Mouse (Mus musculus) spleen, postnatal 14 days (tissue): ENCODE results near the gene Utrn.

Experiments
- DNase-seq, 2 experiments: peaks; one replicate each; pipeline ENCODE4 v3.0.0; 2021 to 2022; ENCODE audit warnings: low spot score in 2 of 2

The Utrn gene

DNA sequence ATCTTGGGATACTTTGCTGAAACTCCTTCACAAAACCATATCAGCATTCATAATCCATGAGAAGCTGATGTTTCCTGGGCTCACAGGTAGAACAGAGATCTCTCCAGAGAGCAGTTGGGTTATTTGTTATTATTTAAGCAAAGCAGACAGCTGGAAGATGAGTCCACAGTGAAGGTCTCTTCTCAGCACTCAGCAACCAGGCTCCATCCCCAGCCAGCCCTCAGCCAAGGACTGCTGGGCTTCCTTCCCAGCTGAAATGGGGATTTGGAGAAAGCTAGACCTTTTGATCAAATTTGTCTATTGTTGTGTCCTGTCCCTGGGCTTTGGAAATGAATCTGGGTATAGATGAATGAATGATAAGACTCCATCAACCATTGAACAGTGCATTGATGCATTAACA lies 276.1 kb downstream of the Utrn start:
- no peak for DNase-seq

- DNase-seq, result no peak
These were observed 277.2 kb downstream of the Utrn start for GRCm38 (mm10) chr10:12591946-12592345.

GRCm38 (mm10) chr10:12588051-12588450 lies 281.1 kb downstream of the Utrn start:
- DNase-seq, result no peak

DNA sequence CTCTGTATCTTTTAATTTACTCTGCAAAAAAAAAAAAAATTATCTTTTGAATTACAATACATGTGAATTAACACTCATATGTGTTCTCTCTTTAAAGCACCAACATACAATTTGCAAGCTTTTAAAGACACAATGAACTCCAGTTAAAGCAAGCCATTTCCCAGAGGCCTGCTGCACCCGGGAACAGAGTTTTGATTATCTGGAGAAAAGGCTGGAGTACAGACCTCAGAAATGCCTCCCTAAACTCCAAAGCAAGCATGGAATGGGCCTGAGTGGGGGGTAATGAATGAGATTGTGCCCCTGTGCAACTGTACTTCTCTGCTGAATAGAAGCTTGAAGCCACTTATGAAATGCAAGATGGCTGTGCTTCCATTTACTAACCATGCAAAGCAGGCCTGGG lies 281.8 kb downstream of the Utrn start:
- DNase-seq, result no peak

- no peak for DNase-seq
These were observed 282.3 kb downstream of the Utrn start for GRCm38 (mm10) chr10:12586825-12587224.

DNA sequence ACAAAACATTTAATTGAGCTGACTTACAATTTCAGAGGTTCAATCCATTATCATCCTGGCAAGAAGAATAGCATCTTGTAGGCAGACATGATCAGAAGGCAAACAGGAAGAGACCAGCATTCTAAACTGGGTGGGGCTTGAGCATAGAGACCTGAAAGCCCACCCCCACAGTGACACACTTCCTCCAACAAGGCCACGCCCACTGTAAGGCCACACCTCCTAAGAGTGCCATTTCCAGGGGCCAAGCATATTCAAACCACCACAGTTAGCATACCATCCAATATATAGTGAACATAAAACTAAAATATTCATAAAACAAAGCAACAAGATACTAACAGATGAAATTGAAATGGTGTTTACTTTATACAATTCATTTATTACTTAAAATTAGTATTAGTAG lies 283.0 kb downstream of the Utrn start:
- DNase-seq, result no peak

GRCm38 (mm10) chr10:12583473-12583872 lies 285.7 kb downstream of the Utrn start:
- DNase-seq, result no peak

- no peak for DNase-seq
These were observed 290.1 kb downstream of the Utrn start for GRCm38 (mm10) chr10:12579048-12579447.

DNA sequence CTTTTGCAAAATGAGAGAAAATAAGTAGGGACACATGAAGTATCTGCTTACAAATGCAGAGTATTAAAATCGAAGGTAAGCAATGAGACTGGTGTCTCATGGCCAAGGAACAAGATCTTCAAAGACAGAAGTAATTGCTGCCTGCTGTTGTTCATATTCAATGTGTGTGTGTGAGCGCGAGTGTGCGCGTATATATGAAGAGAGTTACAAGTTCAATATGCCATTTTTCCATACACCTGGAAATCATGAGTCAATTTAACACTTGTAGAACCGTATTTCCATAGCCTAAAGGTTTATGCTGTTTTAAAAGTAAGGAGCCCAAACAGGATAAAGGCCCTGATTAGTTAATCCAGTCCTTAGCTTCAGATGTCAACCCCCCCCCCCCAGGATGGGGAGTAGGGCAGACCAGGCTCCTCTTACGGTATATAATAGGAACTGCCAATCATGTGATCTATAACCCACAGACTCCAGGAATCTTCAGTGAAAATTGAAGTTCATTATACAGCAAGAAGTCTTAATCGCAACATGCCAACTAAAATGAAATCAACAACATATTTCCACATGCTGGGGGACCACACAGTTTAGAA lies 293.2 kb downstream of the Utrn start:
- no peak for DNase-seq

- no peak for DNase-seq
These were observed 294.4 kb downstream of the Utrn start for GRCm38 (mm10) chr10:12574760-12575159.

DNA sequence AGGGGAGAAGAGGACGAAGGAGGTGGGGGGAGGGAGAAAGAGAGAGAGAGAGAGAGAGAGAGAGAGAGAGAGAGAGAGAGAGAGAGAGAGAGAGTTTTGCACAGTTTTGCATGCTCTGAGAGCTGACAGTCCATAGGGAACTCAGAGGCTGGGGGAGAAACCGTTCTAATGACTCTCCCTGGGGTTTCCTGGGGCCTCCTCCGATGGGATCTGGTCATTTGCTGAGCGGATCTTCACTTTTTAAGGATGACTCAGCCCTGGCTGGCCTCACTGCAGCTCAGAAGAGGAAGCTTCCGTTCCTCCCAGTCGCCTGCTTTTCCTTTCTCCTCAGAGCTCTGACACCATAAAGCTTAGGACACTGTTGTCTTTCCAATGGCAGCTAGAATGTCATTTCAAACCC lies 295.6 kb downstream of the Utrn start:
- DNase-seq, result no peak

DNA sequence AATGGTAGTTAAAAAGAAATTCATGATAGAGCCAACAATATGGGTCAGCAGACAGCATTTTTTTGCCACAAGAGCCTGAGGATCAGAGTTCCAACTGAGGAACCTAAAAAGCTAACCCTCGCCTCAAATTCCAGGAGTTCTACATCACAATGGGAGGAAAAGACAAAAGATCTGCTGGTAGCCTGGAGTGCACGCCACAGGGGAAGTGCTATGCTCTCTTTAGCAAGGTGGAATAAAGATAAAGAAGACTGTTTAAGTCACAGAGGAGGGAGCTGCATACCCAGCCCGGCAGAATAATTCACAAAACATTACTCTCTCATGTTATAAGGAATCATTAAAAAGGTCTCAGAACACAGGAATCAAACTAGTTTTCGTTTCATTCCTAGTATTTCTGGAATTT lies 296.4 kb downstream of the Utrn start:
- DNase-seq, result no peak

DNA sequence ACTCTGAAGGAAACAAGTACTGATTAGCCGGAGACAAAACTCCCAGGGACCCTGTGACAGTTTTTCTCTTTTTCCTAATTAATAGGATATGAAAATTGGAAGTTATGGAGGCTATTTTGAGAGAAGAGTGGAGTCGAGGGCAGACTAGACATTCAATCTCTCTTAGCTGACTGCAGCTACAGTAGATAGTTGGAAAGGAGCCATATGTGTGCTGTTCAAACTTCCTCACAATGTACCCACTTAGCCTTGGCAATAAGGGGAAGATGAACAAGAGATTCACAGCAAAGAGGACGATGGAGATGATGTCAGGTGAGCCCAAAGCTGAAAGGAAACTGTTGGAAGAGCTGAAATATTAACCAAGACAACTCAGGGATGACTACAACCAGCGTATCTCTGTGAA lies 304.7 kb downstream of the Utrn start:
- no peak for DNase-seq

GRCm38 (mm10) chr10:12558810-12559209 lies 310.4 kb downstream of the Utrn start:
- DNase-seq, result no peak

GRCm38 (mm10) chr10:12554090-12554718 lies 315.0 kb downstream of the Utrn start:
- no peak for DNase-seq

DNA sequence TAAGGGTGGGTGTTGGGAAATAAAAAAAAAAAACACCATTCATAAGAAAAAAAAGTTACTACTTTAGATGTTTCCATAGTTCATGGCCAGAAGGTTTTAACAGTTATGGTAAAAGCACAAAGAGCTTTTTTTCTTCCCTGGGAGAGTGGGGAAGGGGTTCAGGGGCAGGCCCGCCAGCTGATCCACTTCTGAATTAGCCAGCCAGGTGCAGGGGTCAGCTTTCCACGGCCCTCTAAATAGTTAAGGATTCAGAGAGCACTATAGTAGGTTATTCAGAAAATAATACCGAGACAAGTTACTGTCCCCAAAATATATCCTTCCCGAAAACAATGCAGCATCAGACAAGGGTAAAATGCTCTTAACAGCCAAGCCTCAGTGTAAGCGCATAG lies 316.3 kb downstream of the Utrn start:
- no peak for DNase-seq

- no peak for DNase-seq
These were observed 316.8 kb downstream of the Utrn start for GRCm38 (mm10) chr10:12552196-12552889.

DNA sequence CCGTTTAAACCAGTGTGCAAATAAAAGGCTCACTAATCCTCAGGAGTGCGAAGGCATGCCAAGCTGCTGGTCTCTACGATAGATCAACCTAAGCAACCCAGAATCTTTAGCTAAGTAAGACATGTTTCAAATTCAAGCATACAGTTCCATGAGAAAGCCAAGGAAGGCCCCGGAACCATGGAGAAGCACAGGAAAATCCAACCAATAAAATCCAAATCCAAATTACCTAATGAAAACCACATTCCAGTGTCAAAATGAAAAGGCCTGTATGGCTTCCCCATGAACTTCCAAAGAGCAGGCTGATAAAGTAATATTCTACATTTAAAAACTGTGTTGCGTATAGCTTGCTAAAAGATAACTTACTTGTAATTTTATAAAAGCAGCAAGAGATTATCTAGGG lies 317.4 kb downstream of the Utrn start:
- no peak for DNase-seq

DNA sequence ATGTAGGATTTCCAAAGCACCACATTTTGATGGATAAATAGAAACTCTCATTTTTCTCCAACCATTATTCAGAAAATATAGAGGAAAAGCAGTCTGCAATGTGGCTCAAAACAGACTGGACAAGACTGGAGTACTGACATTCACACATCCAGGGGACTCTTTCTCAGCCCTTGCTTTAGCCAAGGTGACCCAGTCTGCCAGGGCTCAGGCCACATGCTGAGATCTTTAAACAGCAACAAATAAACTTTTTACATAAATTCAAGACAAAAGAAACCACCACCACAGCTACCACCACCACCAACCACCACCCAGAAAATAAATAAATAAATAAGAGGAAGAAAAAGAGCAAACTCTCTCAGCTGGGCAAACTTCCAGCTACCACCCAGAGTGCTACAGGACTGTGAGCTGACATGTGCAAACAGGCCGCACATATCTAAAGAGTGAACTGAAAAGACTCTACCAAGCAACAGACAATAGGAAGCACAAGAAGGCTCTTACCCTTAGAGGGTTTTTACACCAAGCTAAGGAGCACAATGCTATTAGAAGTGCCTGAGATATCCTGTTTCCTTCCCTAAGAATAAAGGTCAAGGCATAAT lies 319.1 kb downstream of the Utrn start:
- DNase-seq, result no peak

- DNase-seq, result no peak
These were observed 319.9 kb downstream of the Utrn start for GRCm38 (mm10) chr10:12549261-12549660.

DNA sequence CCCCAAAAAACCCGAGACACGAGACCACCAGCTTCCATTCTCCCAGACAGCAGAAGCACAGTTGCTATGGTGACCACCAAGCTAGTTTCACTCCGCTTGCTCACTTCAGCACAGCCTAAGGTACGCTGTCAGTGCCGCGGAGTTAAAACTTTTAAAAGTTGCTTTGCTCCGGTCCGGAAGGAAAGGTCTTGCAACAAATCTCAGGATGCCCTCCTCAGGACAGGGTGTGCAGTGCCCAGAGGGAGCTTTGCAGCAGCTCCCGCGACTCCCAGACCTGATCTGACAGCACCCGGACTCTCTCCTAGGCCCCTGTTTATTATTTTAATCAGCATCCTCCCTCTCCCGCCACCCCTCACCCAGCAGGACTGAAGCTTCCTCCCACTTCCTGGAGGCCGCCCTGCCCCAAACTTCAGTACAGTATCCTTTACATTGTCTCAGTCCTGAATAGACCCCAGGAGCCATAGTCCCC lies 320.5 kb downstream of the Utrn start:
- DNase-seq, result no peak

- DNase-seq, result no peak
These were observed 322.0 kb downstream of the Utrn start for GRCm38 (mm10) chr10:12547037-12547625.
